Mouse (Mus musculus) adrenal gland, postnatal 14 days (tissue): ENCODE data around the gene Rbfox1. TPM values are rescaled to one million over a fixed set of nuclear protein-coding genes. Genes with fewer than 3 reads are reported as not detected.
A peak's percentile ranks its signal among the peaks of the same experiment; 100 is the strongest.

Source experiments
- DNase-seq: peaks from one replicate; pipeline ENCODE4 v3.0.0; 2021; ENCODE audit warnings: mixed read lengths
- total RNA-seq: library from RNA; stranded (reverse); gene quantifications from 2 replicates; pipeline ENCODE4 v1.2.3, GENCODE M21; 2021

Rbfox1 gene
- total RNA-seq, 1 experiment from 2014 or later = 2.3 TPM

DNA sequence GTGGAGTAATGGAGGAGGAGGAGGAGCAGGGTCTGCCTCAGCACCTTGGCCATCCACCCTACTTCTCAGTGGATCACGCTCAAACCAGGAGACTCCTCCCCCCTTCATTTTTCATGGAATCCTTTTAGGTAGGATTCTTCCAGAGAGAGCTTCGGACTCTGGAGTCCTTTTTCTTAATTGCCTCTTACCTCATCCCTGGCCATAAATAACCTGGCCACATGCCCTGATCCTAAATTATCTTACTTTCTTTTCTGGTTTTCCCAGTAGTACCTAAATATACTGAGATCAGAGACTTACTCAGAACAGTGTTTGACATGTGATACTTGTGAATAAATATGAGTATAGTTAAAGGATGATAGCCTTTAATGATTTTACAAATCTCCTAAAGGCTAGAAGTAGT lies 1042.5 kb downstream of the Rbfox1 start:
- DNase-seq = no peak

DNA sequence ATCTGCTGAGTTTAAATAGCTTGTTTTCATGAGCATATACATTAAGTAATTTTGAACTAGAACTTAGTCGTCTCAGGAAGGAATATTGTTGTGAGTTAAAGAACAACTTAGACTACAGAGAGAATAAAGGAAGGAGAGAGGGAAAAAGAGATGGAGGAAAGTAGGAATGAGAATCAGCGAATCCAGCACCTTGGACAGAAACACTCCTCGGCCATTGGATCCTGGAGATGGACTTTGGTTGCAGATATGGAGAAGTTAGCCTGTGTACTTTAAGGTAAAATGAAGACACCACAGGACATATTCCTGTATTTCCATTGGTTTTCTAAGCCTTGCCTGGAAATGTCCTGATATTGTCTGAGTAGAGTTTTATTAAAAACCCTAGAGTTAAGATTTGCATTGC lies 1045.6 kb downstream of the Rbfox1 start:
- no peak for DNase-seq

DNA sequence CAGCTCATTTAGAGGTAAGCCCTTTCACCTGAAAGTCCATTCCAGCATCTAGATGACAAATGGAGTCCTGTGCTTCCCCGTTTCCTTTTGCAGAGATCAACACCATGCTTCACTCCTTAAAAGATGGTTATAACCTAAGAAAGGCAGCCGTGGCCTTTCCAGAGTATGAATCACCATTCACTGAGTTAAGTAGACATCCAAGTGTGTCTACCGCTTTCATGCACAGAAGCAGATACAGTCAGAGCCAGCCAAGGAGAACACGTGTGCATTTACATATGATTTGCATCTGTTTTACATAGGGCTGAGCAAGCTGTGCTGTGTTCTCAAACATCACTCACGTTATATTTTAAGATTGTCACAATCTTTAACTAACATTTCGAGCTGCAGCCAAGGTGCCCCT lies 1061.0 kb downstream of the Rbfox1 start:
- DNase-seq = no peak

DNA sequence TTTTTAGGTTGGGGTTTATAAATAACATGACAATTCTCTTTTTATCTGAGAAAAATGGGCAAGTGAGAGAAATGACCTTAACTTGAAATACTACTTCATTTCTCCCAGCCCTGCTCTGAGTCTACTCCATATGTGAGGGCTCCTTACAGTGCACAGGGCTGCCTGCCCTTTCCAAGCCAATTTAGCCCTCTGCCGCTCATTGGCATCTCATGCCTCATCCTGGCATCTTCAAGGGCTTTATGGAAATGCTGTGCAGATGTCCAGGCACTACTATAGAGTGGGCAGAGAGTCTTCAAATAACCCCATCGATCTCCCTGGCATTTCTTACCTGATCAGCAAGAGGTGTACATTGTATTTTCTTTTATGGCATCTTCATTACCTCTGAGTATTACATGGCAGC lies 1064.5 kb downstream of the Rbfox1 start:
- DNase-seq = no peak

DNA sequence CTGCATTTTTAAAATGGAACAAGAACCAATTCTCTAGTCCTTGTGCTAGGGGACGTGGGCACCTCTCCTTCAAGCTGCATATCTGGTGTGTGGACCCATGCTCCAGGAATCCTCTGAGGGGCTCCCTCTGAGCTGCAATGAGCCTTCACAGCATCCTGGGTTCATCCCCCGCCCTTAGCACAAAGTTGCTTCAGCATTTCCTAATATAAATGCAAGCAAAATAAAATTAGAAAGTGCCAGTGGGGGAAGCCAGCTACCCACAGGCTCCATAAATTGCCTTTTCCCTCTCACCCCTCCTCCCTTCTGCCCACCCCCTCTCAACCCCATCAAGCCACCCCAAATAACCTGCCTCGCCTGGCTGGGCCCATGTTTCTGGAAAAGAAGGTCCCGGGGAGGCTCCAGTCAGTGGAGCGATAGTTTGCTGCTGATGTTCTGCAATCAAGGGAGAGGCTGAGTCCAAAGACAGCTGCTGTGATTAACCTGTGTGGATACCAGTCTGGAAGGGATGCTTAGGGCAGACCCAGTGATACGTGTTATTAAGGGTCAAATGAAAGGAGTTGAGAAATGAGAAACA lies 1070.0 kb downstream of the Rbfox1 start:
- no peak for DNase-seq

DNA sequence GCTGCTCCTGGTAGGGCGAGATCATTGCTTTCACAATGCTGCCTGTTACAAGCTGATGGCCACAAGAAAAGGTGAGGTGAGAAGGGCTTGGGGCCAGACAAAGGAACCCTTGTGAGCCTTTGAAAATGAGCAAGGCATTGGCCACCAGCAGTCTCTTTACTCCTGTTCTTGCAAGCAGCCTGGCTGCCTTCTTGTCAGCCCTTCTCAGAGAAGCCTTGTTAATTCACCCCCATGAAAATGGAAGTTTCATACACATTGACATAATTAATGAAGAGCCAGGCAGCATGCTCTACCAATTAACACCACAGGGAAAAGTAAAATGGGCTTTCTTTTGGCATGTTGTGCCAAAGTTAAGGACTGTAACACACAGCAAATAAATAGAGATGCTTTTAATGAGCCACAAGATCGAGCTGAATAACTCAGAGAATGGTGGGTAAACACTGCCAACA lies 1076.8 kb downstream of the Rbfox1 start:
- DNase-seq = no peak

DNA sequence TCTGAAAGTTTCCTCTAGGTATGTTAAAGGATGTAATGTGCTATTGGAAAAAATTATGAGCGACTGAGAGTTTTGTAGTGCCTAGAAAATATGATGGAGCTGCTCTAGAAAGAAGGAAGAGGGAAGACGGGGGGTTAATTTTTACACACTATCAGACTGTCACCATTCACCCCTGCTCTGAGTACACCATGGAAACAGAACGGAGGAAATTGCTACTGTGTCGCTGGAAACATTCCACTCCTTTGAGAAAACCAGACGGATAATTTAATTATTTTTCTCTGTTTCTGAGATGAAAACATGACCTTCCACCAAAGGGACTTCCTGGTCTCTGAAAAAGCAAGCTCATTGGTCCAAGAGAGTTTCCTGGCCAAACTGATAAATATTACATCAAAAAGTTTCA lies 1077.4 kb downstream of the Rbfox1 start:
- no peak for DNase-seq

DNA sequence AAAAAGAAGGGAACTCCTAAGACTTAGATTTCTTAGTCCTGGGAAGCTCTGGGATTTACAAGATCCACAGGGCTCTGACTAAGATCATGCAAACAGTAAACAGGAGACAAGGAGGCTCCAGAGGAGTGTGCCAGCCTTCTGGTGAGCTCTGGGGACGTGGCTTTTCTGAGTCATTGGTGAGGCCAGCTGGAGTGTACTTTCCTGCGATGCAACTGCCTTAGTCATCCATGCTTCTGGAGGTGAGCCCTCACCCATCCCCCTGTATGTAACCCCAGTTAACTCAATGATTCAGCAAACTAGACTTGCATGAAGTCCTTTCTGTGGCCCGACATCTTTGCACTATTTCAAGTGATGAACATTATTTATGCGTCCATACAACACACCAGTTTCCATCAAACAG lies 1078.4 kb downstream of the Rbfox1 start:
- DNase-seq = peak; percentile 22

DNA sequence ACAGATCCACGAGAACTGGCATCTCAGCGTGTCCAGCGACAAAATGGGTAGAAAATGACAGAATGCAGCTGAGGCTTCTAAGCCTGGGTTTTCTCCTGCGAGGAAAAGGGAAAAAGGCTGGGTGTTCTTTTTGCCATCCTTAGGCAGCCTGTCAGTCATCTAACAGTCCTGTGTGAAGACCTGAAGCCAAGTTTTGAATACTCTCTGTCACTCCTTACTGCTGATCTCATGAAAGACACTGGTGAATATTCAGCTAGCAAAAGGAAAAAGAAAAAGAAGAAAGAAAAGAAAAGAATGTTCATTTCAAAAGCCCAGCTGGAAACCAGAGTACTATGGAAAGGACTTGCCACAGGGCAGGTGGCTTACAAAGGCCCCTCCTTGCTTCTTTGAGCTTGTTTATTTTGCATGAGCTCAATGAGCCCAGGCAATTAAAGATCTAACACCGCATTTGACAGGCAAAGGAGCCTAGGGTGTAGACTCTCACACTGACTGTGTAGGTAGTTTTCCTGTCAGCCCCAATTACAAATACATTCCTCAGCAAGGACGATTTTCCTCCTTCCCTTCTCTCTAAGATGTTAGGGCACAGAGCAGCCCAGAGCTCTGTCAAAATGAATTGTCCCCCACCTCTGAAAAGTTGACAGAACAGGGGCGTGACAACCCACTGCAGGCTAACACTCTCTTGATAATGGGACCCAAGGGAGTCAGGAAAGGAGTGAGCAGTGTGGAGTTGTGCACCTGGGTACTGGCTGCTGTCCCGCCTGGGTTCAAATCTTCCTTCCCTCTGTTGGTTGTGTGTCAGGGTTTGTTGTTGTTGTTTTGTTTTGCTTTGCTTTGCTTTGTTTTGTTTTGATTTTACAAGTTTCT lies 1079.8 kb downstream of the Rbfox1 start:
- DNase-seq = no peak

DNA sequence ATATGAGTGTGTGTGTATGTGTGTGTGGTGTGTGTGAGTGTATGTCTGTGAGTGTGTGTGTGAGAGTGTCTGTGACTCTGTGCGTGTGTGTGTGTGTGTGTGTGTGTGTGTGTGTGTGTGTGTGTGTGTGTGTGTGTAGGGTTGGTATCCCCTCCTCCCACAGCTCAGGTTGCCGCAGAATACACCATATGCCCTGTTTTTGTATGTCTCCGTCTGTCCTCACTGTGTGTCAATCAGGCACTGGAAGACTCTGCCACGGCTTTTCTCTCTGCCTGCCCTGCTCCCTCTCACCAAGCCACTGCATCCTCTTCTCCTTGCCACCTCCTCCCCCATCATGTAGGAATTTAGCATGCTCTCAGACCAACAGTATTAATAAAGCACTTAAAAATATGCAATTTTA lies 1084.8 kb downstream of the Rbfox1 start:
- no peak for DNase-seq

DNA sequence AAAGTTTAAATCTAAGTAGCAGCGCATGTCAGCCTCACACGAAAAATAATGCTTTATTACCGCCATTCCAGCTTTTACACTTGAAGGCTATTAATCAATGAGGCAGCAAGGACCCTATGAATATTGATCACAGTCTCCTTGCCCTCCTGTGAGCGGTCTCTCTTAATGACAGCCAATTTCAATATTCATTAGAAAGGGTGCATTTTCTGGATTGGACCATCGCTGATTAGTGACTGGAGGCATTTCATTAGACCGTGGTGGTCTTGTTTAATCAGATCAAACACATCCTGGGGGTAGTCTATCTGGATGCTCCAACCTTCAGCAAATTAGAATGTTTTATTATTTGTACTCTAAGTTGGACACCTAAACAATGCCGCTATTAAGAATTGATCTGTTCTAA lies 1091.2 kb downstream of the Rbfox1 start:
- DNase-seq = no peak

DNA sequence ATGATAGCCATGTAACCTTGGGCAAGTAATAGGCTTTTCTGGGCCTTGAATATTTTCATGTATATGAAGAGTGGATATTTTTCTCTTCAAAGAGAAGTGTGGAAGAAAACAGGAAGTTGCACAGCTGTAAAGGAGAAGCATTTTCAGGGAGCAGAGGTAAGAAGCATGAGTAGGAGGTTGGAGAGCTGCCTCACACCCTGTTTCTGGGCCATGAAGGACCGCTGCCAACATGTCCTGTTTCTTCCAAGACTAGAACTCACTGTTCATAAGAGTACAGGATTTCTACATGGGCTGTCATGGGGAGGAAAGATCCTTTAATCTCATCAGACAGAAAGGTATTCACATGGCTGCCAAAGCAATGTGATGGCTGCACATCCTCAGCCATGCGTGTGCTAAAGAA lies 1098.8 kb downstream of the Rbfox1 start:
- no peak for DNase-seq

DNA sequence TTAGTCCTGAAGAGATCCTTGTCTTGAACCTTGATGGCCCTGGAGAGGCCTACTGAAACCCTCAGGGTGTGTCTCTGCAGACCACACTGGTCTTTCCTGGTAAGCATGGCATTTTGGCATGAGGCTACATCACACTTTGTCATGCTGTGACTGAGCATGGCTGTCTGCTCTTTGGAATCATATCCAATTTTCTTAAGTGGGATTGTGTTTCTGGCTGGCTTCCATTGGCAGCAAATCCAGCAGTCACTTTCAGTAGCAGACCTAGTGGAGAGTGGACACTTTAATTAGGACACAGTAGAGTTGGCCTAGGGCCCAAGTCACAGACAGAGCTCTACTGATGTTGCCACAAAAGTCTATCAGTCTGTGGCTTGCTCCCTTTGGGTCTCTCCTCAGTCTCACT lies 1100.9 kb downstream of the Rbfox1 start:
- no peak for DNase-seq

DNA sequence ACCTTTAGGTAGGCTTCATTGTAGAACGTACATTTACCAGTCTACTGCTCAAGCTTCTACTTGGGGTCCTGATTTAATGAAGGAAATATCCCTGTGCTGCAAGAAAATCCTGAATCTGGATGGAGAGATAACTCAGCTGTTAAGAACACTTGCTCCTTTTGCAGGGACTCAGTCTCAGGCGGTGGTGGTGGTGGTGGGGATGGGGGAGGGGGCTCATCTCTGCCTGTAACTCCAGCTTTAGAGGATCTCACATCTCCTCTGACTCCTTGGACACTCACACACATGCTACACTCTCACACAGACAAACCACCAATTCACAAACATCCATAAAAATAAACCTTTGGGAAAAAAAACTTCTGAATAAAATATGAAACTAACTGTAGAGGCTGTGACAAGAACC lies 1101.3 kb downstream of the Rbfox1 start:
- DNase-seq = no peak

DNA sequence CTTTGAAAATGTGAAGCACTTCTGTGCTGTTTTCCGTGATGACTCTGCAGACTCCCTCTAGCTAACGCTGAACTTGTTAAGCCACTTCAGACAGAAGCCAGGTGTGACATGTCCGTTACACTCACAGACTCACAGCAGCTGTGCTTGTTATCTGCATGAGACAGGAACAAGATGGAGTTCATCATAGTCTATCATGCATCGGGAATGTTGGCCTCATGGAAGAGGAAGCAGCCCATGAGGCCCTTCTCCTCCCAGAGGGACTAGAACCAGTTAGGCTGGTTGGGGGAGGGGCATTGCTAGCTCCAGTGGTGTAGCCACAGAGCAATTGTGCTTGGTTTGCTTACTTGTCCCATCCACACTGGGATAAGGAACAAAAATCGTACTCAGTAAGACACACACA lies 1107.1 kb downstream of the Rbfox1 start:
- no peak for DNase-seq

DNA sequence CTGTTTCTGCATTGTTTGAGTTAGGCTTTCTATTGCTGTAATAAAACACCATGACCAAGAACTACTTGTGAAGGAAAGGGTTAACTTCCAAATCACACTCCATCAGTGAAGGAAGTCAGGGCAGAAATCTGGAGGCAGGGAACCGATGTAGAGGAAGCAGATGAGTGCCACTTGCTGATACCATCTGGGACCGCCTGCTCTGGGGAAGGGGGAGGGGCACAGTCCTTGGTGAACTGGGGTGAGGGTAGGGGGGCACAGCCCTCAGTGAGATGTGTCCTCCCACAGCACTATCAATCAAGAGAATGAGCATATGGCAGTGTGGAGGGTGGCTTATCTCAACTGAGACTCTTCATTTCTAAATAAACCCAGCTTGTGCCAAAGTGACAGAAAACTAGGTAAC lies 1108.0 kb downstream of the Rbfox1 start:
- DNase-seq = no peak

DNA sequence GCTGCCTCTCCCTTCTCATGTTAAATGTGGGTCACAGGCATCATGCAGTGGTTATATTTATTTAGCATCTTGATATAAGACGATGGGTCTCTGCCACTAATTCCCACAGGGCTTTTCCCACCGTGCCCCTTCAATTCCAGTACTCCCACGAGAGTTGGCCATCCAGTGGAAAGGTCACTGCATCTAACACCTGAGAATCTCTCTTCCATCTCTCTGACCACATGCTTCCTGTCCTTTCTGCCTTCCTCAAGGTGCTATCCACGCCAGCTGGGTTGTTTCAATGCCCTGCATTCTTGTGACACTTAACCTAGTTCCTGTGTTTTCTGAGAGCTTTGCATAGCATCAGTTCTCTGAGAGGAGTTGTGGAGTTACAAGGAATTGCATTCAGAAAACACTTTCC lies 1112.0 kb downstream of the Rbfox1 start:
- no peak for DNase-seq

DNA sequence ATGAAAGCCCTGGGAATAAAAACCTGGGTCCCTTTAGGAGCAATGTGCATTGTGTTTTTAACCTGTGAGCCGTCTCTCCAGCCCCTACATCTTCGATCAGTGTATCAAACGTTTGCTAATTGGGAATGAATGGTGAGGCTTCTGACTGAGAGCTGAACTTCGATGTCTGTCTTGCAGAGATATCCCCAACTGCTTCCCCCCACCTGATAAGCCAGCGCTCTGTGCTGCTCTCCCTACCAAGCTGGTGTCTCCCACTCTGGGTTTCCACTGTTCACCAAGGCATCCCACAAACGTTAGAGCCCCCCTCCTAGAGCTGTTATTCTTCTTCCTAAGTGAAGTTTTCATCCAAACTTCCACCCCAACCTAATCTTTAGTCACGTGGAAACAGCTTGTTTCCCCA lies 1112.7 kb downstream of the Rbfox1 start:
- DNase-seq = no peak

DNA sequence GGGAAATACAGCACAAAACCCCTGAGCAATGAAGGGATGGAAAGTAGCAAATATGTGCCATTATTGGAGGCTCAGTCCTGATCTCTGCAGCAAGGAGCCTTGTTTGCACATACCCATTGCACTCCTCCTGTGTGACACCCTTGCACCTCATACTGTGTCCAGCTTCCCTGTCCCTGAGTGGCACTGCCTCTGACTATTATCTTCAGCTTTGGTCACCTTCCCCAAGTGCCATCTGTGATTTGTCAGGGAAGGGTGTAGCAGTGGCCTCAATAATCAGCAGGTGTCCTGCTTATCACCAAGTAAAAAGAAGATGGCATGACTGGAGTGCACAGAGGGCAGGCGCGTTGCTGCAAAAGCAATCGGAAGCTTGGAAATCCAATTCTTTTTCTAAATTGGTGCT lies 1119.4 kb downstream of the Rbfox1 start:
- DNase-seq = no peak

DNA sequence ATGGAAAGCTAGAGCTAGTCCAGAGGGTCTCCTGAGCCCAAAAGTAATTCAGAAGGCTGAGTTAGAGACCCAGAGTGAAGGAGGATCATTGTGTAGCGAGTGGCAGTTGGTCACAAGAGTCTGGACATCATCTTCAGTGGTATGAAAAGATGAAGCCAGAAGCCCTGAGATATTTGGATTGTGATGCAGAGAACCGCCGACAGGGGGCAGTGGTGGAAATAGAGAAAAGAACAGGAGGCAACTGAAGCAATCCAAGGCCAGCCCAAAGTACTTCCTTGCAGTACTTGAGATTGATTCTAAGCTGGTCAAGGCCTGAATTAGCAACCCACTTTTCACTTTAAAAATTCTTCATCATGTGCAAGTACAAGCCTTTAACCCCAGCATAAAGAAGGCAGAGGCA lies 1120.3 kb downstream of the Rbfox1 start:
- peak; percentile 21 for DNase-seq

DNA sequence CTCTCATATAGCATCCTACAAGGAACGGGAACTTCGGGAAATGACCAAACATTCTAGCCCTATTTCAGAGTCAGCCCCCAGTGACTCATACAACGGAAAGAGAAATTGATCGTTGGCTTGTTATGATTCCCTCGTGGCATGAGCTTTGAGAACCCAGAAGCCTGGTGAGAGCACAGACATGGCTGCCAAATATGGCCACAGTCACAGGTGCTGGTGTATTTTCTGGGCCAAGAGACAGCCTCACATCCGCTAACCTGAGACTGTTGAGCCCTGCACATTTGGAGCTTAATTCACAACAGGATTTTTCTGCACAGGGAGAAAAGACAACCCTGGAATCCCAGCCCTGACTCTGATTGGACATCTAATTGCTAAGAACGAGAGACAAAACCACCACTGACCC lies 1132.2 kb downstream of the Rbfox1 start:
- no peak for DNase-seq

DNA sequence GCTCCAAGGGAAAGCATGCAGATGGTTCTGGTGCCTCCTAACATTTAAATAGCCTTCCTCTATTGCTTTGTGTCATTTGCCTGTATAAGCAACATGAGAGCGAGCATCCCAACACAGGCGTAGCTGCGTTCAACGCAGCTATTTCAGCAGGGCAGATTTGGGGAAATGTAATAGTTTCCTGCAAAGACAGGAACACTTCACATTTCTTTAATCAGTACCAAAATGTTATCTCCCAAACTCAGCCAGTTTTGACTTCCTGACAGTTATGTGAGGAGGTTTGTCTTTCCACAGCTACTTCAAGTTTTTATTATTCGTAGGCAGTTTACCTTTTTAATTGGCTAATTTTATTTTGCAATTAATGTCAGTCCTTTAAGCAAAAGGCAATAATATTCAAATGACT lies 1149.1 kb downstream of the Rbfox1 start:
- no peak for DNase-seq

DNA sequence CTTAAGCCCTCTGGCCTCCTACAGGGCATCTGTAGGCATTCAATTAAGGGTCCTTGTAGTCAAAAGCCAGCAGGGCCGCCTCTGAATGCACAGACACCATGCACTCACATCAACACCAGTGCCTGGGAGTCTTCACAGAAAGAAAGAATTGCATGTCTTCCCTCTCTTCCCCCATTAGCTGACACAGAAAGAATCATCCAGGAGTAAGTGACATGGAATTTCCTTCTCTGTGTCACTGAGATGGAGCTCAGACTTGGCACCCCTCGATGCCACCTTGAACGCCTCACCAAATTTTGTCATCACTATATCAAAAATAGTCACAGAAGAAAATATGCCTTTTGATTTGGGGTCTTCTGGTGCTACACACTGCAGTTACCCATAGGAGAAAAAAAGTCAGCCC lies 1151.4 kb downstream of the Rbfox1 start:
- no peak for DNase-seq

DNA sequence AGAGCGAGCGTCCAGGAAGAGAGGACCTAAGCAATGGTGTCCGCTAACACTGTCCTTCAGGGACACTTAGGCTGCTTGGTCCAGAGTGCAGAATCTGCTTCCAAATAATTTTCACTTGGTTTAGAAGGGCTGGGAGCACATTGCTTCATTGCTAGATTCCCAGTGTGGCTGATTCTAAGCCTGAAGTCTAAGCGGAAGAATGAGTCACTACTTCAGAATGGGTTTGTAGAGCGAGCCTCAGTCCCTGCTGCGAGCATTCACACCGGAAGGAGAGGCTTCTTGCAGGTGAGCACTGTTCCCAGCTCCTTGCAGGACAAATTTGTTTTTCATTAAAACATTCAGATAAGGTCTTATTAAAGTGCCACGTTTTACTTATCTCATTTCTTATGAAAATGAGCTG lies 1151.8 kb downstream of the Rbfox1 start:
- DNase-seq = no peak
